Mouse (Mus musculus): ENCODE results near the gene Lnpep. TPM values are rescaled to one million over a fixed set of nuclear protein-coding genes. Genes with fewer than 3 reads are reported as not detected.
"Not testable (repeated sequence)": the region's sequence is repeated elsewhere in the genome, so short reads cannot be mapped to it uniquely, and the experiment has no call there.

The Lnpep gene
- total RNA-seq, 2 experiments from 2014 or later: 62.3 to 63.4 TPM

- DNase-seq (ENCODE audit: extremely low spot score in 1 of 2, low spot score in 2 of 2): no peak
- intact Hi-C loops (cut with DNase I): no loop called here
Measured at GRCm38 (mm10) chr17:17531338-17531737, 93.5 kb downstream of the Lnpep start.

- intact Hi-C loops (cut with DNase I): no loop called here
- no peak for DNase-seq (ENCODE audit: extremely low spot score in 1 of 2, low spot score in 2 of 2)
Measured at GRCm38 (mm10) chr17:17516384-17517016, 108.3 kb downstream of the Lnpep start.

GRCm38 (mm10) chr17:17506677-17507076 is 118.2 kb downstream of the Lnpep start:
- intact Hi-C loops (cut with DNase I): no loop called here
- no peak for DNase-seq (ENCODE audit: extremely low spot score in 1 of 2, low spot score in 2 of 2)

- no peak for DNase-seq (ENCODE audit: extremely low spot score in 1 of 2, low spot score in 2 of 2)
- intact Hi-C loops (cut with DNase I): no loop called here
Measured at GRCm38 (mm10) chr17:17499278-17499677, 125.6 kb downstream of the Lnpep start.

DNA sequence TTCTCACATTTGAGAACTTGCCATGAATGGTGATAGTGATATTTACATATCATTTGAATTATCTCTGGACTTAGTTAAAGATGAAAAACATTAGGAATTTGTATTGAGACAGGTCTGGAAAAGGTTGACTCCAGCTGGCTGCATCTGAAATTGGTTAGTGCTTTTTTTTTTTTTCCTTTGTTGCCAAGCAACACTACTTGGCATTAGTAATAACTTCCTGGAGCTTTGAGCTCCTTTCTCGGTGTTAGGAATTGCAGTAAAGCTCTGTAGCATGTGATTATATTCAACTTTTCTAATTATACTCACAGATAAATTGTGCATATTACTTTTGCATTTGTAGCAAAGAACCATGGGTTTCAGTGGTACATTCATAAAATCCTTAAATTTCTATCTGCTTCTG is 126.0 kb downstream of the Lnpep start:
- intact Hi-C loops (cut with DNase I): no loop called here
- no peak for DNase-seq (ENCODE audit: extremely low spot score in 1 of 2, low spot score in 2 of 2)

GRCm38 (mm10) chr17:17496730-17497129 is 128.1 kb downstream of the Lnpep start:
- no peak for DNase-seq (ENCODE audit: extremely low spot score in 1 of 2, low spot score in 2 of 2)
- intact Hi-C loops (cut with DNase I): no loop called here

GRCm38 (mm10) chr17:17496234-17496633 is 128.6 kb downstream of the Lnpep start:
- intact Hi-C loops (cut with DNase I); DNase-seq (ENCODE audit: extremely low spot score in 1 of 2, low spot score in 2 of 2): not testable (repeated sequence)

DNA sequence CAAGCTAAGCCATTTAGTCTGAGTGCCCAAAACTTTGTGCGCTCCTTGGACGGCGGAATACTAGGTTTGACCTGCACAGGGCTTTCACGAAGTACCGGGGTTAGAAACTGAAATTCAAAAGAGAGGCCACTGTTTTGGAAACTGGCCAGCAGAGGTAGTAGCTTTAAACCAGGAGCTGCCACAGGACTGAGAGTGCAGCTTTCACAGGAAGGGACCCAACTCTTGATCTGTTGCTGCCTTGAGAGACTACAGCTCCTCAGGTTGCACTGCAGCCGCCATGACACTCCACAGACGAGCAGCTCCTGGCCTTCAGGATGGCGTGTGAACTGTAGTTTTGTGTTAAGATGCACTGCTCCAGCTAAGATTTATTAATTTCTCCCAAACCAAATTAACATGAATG is 132.7 kb downstream of the Lnpep start:
- intact Hi-C loops (cut with DNase I): no loop called here
- DNase-seq (ENCODE audit: extremely low spot score in 1 of 2, low spot score in 2 of 2): no peak

DNA sequence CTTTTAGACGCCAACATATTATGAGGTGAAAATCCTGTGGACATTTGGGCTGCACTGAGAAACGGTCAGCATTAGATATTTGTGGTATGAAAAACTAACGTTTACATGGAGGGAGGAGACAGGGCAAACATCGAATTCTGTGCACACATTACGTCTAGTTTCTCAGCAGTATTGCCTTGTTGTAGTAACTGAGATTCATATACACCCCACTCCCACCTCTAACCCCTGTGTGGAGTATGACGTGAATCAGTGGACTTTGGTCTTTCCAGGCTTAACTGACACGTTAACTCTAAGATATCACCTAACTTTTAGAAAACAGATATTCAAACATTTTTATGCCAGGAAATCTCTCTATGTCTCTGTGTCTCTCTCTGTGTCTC is 133.2 kb downstream of the Lnpep start:
- no peak for DNase-seq (ENCODE audit: extremely low spot score in 1 of 2, low spot score in 2 of 2)
- intact Hi-C loops (cut with DNase I): no loop called here

DNA sequence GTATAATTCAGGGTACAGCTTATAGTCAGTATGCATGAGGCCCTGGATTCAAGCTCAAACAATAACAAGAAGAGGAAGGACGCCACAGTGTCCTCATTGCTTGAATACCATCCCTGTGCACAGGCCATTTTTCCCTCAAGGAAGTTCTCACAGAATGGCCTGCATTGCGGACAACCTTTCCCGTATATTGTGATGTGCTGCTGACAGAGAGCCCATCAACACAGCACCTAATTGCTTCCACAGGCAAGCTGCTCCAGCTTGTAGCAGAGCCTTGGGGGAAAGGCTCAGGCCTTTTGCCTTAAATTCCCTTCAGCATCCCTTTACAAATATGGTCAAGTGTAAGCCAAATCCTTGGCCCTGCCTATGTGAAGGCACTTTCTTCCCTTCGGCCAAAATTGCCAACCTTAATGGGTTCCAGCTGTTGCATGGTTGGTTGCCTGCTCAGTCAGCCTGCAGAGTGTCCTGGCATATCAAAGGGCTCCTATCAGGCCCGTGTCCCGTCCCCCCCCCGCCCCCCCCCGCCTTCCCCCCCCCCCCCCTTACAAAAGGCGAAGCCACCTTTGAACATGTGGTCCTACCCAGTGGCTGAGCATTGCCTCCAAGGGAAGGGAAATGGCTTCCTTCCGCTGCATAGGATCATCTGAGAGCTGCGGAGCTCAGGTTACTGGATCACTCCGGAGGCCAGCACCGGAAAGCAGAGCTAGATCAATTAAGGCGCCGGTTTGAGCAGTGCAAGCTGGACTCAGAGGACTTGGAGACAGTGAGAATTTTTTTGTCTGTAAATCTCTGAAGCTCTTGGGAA is 133.8 kb downstream of the Lnpep start:
- DNase-seq (ENCODE audit: extremely low spot score in 1 of 2, low spot score in 2 of 2): no peak
- intact Hi-C loops (cut with DNase I): no loop called here

- DNase-seq (ENCODE audit: extremely low spot score in 1 of 2, low spot score in 2 of 2): no peak
- intact Hi-C loops (cut with DNase I): no loop called here
Measured at GRCm38 (mm10) chr17:17485789-17486188, 139.1 kb downstream of the Lnpep start.

Other genes with a start within 250 kb of the Lnpep start
- 10 to 100 TPM; 62.9 to 65.4 TPM for gene Lix1, start 222.4 kb downstream of the Lnpep start, total RNA-seq (2021)
- not detected for gene Vmn2r90, start 78.7 kb upstream of the Lnpep start, total RNA-seq (2021)
- 10 to 100 TPM; 80.5 to 82.2 TPM for gene Spaca6, start 202.1 kb upstream of the Lnpep start, total RNA-seq (2021)
- under 1 TPM; 0.20 to 0.64 TPM for gene Has1, start 230.2 kb upstream of the Lnpep start, total RNA-seq (2021)

Data from left cerebral cortex, postnatal 10 days (tissue).